Mouse (Mus musculus): ENCODE measurements around the gene Usp24. TPM values are rescaled to one million over a fixed set of nuclear protein-coding genes. Genes with fewer than 3 reads are reported as not detected.
"Not testable (repeated sequence)": the region's sequence is repeated elsewhere in the genome, so short reads cannot be mapped to it uniquely, and the experiment has no call there.

Gene Usp24
- polyA plus RNA-seq, 1 experiment from 2014 or later, result 9.8 TPM

DNA sequence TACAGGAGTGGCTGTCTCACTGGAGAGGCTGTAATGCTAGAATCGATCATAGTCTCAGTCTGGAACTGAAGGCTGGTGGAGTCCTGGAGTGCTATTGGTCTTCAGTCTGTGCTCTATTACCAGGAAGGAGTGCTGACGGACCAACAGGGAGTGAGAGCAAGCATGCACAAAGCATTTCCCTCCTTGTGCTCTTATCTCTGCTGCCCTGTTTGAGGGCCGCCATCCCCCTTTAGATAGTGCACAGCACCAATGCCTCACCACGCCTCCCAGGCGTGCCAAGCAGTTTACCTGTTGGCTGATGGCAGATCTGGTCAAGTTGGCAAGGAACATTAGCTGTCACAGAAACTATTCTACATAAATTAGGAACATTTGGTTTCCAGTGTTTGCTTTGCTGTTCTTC, 11.4 kb downstream of the Usp24 start:
- Histone ChIP-seq H3K4me2 (ENCODE audit: low read depth, severe bottlenecking) (no peak overlapping the region), H3K4me3 (ENCODE audit: low read depth, low read length) (no peak overlapping the region), H3K9ac (ENCODE audit: low read length) (no peak overlapping the region), H3K36me3 (ENCODE audit: control insufficient read depth, insufficient read depth, low read length) (no peaks in the 10 kb centered on the region), H3K9me3 (ENCODE audit: control insufficient read depth, low read length) (no peaks in the 10 kb centered on the region), H3K4me1 (ENCODE audit: control insufficient read depth, insufficient read depth, low read length) (no peaks in the 10 kb centered on the region), H3K27me3 (ENCODE audit: control insufficient read depth, insufficient read depth, low read length) (no peaks in the 10 kb centered on the region), H3K27ac (replicated peaks; ENCODE audit: low read depth, low read length) (no peak overlapping the region)
- 88% methylated on average over 5 of the region's 5 CpGs for WGBS
- ATAC-seq (ENCODE audit: insufficient number of reproducible peaks, low FRiP score, low TSS enrichment, low read depth), result no peak
- DNase-seq (ENCODE audit: low spot score), result no peak

DNA sequence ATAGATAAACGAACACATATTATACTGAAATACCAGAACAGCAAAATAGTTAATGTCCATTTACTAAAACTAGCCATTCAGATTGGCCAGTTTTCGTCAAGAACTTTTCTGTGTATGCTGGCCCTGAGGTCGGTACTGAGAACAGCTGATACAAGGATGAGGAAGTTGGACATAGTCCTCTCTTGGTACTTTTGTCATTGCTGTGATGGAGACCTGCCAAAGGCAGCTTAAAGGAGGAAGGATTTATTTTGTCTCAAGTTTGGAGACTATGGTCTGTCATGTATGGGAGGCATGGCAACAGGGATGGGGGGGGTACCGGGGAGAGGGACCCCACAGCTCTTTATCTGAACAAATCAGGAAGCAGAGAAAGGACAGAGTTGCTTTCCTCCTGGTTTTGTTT, 12.7 kb downstream of the Usp24 start:
- no peak overlapping the region for H3K27ac ChIP-seq (replicated peaks; ENCODE audit: low read depth, low read length)
- ATAC-seq (ENCODE audit: insufficient number of reproducible peaks, low FRiP score, low TSS enrichment, low read depth) (no peak), DNase-seq (ENCODE audit: low spot score) (no peak)
- no peaks in the 10 kb centered on the region for H3K9me3 ChIP-seq (ENCODE audit: control insufficient read depth, low read length)
- H3K4me3 ChIP-seq (ENCODE audit: low read depth, low read length), result no peak overlapping the region
- no peak overlapping the region for H3K9ac ChIP-seq (ENCODE audit: low read length)
- WGBS, result 95% methylated on average over 4 of the region's 4 CpGs
- H3K36me3 ChIP-seq (ENCODE audit: control insufficient read depth, insufficient read depth, low read length), result no peaks in the 10 kb centered on the region
- H3K4me2 ChIP-seq (ENCODE audit: low read depth, severe bottlenecking), result no peak overlapping the region
- no peaks in the 10 kb centered on the region for H3K27me3 ChIP-seq (ENCODE audit: control insufficient read depth, insufficient read depth, low read length)
- no peaks in the 10 kb centered on the region for H3K4me1 ChIP-seq (ENCODE audit: control insufficient read depth, insufficient read depth, low read length)

DNA sequence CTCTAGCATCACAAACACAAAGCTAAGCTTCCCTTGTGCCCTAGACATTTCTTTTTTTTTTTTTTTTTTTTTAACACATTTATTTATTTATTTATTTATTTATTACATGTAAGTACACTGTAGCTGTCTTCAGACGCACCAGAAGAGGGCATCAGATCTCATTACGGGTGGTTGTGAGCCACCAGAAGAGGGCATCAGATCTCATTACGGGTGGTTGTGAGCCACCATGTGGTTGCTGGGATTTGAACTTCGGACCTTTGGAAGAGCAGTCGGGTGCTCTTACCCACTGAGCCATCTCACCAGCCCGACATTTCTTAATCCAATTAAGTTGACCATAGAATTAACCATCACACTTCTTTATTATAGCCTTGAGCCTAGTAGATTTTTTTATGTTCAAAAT, 13.2 kb downstream of the Usp24 start:
- H3K27ac ChIP-seq (replicated peaks; ENCODE audit: low read depth, low read length); H3K4me1 ChIP-seq (ENCODE audit: control insufficient read depth, insufficient read depth, low read length); H3K4me2 ChIP-seq (ENCODE audit: low read depth, severe bottlenecking); ATAC-seq (ENCODE audit: insufficient number of reproducible peaks, low FRiP score, low TSS enrichment, low read depth); H3K9me3 ChIP-seq (ENCODE audit: control insufficient read depth, low read length); H3K9ac ChIP-seq (ENCODE audit: low read length); H3K27me3 ChIP-seq (ENCODE audit: control insufficient read depth, insufficient read depth, low read length); H3K4me3 ChIP-seq (ENCODE audit: low read depth, low read length); H3K36me3 ChIP-seq (ENCODE audit: control insufficient read depth, insufficient read depth, low read length); DNase-seq (ENCODE audit: low spot score): not testable (repeated sequence)
- 88% methylated on average over 6 of the region's 6 CpGs for WGBS

DNA sequence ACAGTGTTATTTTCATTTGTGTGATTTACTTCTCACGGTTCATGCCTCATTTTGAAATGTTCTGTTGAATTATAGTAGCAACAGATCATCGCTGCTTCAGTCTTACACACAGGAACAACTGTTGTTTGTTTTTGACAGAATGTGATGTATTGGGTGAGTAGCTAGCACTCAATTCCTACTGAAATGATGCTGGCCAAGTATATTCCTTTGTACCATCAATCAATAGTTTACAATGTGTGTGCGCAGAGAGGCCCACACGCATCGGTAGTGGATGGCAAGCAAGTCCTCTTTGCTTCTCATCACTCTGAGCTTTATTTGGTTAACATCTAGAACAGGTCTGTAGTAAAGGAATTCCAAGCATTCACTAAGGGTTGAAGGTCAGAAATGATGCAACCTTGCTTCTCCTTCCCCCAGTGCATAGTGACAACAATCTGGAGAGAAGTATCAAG, 14.4 kb downstream of the Usp24 start:
- no peak for DNase-seq (ENCODE audit: low spot score)
- no peak overlapping the region for H3K4me2 ChIP-seq (ENCODE audit: low read depth, severe bottlenecking)
- no peaks in the 10 kb centered on the region for H3K36me3 ChIP-seq (ENCODE audit: control insufficient read depth, insufficient read depth, low read length)
- no peak overlapping the region for H3K27ac ChIP-seq (replicated peaks; ENCODE audit: low read depth, low read length)
- H3K9me3 ChIP-seq (ENCODE audit: control insufficient read depth, low read length), result no peaks in the 10 kb centered on the region
- H3K27me3 ChIP-seq (ENCODE audit: control insufficient read depth, insufficient read depth, low read length), result no peaks in the 10 kb centered on the region
- H3K9ac ChIP-seq (ENCODE audit: low read length), result no peak overlapping the region
- H3K4me1 ChIP-seq (ENCODE audit: control insufficient read depth, insufficient read depth, low read length), result no peaks in the 10 kb centered on the region
- H3K4me3 ChIP-seq (ENCODE audit: low read depth, low read length), result no peak overlapping the region
- WGBS, result 83% methylated on average over 5 of the region's 5 CpGs
- no peak for ATAC-seq (ENCODE audit: insufficient number of reproducible peaks, low FRiP score, low TSS enrichment, low read depth)

DNA sequence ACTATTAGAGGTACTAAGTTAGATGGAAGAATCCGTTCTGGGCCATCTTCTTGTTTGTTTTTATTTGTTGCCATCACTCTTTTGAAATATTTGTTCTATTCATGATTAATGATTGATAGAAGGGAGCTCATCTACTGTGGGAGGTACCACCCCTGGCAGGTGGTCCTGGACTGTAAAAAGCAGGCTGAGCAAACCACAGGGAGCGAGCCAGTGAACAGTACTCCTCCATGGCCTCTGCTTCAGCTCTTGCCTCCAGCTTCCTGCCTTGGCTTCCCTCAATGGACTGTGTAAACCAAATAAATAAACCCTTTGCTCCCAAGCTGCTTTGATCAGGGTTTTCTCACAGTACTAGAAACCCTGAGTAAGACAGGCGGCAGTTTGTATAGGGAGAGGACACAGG, 17.1 kb downstream of the Usp24 start:
- Histone ChIP-seq H3K36me3 (ENCODE audit: control insufficient read depth, insufficient read depth, low read length) (no peaks in the 10 kb centered on the region), H3K27me3 (ENCODE audit: control insufficient read depth, insufficient read depth, low read length) (no peaks in the 10 kb centered on the region)
- ATAC-seq (ENCODE audit: insufficient number of reproducible peaks, low FRiP score, low TSS enrichment, low read depth), result no peak

DNA sequence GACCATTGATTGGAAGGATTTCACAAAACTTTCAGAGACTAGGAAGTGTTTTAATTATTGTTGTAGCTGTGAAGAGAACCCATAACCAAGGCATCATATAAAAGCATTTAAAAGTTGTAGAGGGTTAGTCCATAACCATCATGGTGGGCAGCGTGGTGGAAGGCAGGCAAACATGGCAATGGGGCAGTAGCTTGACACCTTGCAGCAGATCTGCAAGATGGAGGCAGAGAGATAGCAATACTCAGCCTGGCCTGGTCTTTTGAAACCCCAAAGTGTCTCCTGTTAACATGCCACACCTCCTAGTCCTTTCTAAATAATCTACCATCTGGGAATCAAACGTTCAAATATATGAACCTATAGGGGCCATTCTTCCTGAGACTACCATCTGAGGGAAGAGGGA, 17.6 kb downstream of the Usp24 start:
- no peaks in the 10 kb centered on the region for H3K36me3 ChIP-seq (ENCODE audit: control insufficient read depth, insufficient read depth, low read length)
- H3K4me2 ChIP-seq (ENCODE audit: low read depth, severe bottlenecking), result no peak overlapping the region
- no peak overlapping the region for H3K27ac ChIP-seq (replicated peaks; ENCODE audit: low read depth, low read length)
- ATAC-seq (ENCODE audit: insufficient number of reproducible peaks, low FRiP score, low TSS enrichment, low read depth) (no peak), DNase-seq (ENCODE audit: low spot score) (no peak)
- no peaks in the 10 kb centered on the region for H3K27me3 ChIP-seq (ENCODE audit: control insufficient read depth, insufficient read depth, low read length)
- H3K4me1 ChIP-seq (ENCODE audit: control insufficient read depth, insufficient read depth, low read length), result no peaks in the 10 kb centered on the region
- WGBS, result 88% methylated on average over 2 of the region's 2 CpGs
- H3K9ac ChIP-seq (ENCODE audit: low read length), result no peak overlapping the region
- H3K4me3 ChIP-seq (ENCODE audit: low read depth, low read length), result no peak overlapping the region
- H3K9me3 ChIP-seq (ENCODE audit: control insufficient read depth, low read length), result no peaks in the 10 kb centered on the region

More for the DNA sequence above, 17.1 kb downstream of the Usp24 start:
- no peak overlapping the region for H3K4me3 ChIP-seq (ENCODE audit: low read depth, low read length)
- no peaks in the 10 kb centered on the region for H3K9me3 ChIP-seq (ENCODE audit: control insufficient read depth, low read length)
- H3K9ac ChIP-seq (ENCODE audit: low read length), result no peak overlapping the region
- no peaks in the 10 kb centered on the region for H3K4me1 ChIP-seq (ENCODE audit: control insufficient read depth, insufficient read depth, low read length)
- no peak for DNase-seq (ENCODE audit: low spot score)
- no peak overlapping the region for H3K27ac ChIP-seq (replicated peaks; ENCODE audit: low read depth, low read length)
- H3K4me2 ChIP-seq (ENCODE audit: low read depth, severe bottlenecking), result no peak overlapping the region
- 92% methylated on average over 3 of the region's 3 CpGs for WGBS

DNA sequence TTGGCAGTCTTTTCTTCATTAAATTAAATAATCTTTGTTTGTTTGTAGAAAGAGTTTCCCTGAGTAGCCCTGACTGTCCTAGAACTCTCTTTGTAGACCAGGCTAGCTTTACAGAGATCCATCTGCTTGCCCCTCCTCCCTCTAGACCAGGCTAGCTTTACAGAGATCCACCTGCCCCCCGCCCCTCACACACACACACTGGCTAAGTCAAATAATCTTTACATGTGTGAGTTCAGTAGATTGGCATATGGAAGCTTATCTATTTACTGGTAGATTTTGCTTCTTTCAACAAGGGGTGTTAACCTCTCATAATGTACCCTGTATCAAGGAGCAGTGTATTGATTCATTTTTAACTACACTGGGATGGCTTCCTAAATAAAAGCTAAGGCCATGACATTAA, 19.8 kb downstream of the Usp24 start:
- Histone ChIP-seq H3K9me3 (ENCODE audit: control insufficient read depth, low read length) (no peaks in the 10 kb centered on the region), H3K4me3 (ENCODE audit: low read depth, low read length) (no peak overlapping the region), H3K27ac (replicated peaks; ENCODE audit: low read depth, low read length) (no peak overlapping the region), H3K4me2 (ENCODE audit: low read depth, severe bottlenecking) (no peak overlapping the region), H3K9ac (ENCODE audit: low read length) (no peak overlapping the region), H3K4me1 (ENCODE audit: control insufficient read depth, insufficient read depth, low read length) (no peaks in the 10 kb centered on the region), H3K36me3 (ENCODE audit: control insufficient read depth, insufficient read depth, low read length) (no peaks in the 10 kb centered on the region), H3K27me3 (ENCODE audit: control insufficient read depth, insufficient read depth, low read length) (no peaks in the 10 kb centered on the region)
- ATAC-seq (ENCODE audit: insufficient number of reproducible peaks, low FRiP score, low TSS enrichment, low read depth) (no peak), DNase-seq (ENCODE audit: low spot score) (no peak)
- WGBS, result 73% methylated on average over 1 of the region's 1 CpGs

DNA sequence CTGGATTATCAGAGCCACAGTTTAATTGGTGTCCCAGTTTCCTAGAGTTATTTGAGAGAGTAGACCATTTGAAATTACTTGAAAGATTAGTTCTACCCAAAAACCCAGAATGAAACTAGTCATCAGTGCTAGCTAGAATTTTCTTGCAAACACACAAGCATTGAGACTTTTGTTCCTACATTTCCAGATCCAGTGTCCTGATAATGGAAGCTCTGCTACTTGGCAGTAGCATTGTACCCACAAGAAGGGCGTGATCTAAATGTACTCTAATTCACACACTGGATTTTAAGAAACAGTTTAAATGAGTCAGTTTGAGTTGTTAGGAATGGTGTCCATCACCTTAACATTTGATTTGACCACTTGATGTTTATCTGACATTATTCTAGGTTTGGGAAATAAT, 31.7 kb downstream of the Usp24 start:
- no peaks in the 10 kb centered on the region for H3K27me3 ChIP-seq (ENCODE audit: control insufficient read depth, insufficient read depth, low read length)
- no peaks in the 10 kb centered on the region for H3K4me1 ChIP-seq (ENCODE audit: control insufficient read depth, insufficient read depth, low read length)
- DNase-seq (ENCODE audit: low spot score) (no peak), ATAC-seq (ENCODE audit: insufficient number of reproducible peaks, low FRiP score, low TSS enrichment, low read depth) (no peak)
- no peak overlapping the region for H3K27ac ChIP-seq (replicated peaks; ENCODE audit: low read depth, low read length)
- peaks cover 8% of the 10 kb centered on the region; the same call in 1 of the 2 replicates for H3K36me3 ChIP-seq (ENCODE audit: control insufficient read depth, insufficient read depth, low read length)
- no peak overlapping the region for H3K4me2 ChIP-seq (ENCODE audit: low read depth, severe bottlenecking)
- no peak overlapping the region for H3K9ac ChIP-seq (ENCODE audit: low read length)
- H3K9me3 ChIP-seq (ENCODE audit: control insufficient read depth, low read length), result no peaks in the 10 kb centered on the region
- 94% methylated on average over 1 of the region's 1 CpGs for WGBS
- no peak overlapping the region for H3K4me3 ChIP-seq (ENCODE audit: low read depth, low read length)

DNA sequence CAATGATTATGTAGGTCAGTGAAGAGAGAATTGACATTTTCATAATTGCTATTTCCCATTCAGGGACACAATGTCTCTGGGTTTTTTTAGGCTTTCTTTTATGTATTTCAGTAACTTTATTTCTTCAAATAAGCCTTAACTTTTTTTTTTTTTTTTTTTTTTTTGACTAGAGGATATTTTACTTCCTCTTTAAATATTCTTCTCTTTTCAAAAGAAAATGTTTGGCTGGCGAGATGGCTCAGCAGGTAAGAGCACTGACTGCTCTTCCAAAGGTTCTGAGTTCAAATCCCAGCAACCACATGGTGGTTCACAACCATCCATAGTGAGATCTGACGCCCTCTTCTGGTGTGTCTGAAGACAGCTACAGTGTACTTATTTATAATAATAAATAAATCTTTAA, 39.0 kb downstream of the Usp24 start:
- H3K27me3 ChIP-seq (ENCODE audit: control insufficient read depth, insufficient read depth, low read length); H3K27ac ChIP-seq (replicated peaks; ENCODE audit: low read depth, low read length); DNase-seq (ENCODE audit: low spot score); ATAC-seq (ENCODE audit: insufficient number of reproducible peaks, low FRiP score, low TSS enrichment, low read depth); H3K4me3 ChIP-seq (ENCODE audit: low read depth, low read length); H3K4me2 ChIP-seq (ENCODE audit: low read depth, severe bottlenecking); H3K36me3 ChIP-seq (ENCODE audit: control insufficient read depth, insufficient read depth, low read length); H3K4me1 ChIP-seq (ENCODE audit: control insufficient read depth, insufficient read depth, low read length); H3K9me3 ChIP-seq (ENCODE audit: control insufficient read depth, low read length); H3K9ac ChIP-seq (ENCODE audit: low read length): not testable (repeated sequence)
- WGBS, result 86% methylated on average over 2 of the region's 2 CpGs
